Mouse (Mus musculus): ENCODE data around the gene Synpo2l.

DNA sequence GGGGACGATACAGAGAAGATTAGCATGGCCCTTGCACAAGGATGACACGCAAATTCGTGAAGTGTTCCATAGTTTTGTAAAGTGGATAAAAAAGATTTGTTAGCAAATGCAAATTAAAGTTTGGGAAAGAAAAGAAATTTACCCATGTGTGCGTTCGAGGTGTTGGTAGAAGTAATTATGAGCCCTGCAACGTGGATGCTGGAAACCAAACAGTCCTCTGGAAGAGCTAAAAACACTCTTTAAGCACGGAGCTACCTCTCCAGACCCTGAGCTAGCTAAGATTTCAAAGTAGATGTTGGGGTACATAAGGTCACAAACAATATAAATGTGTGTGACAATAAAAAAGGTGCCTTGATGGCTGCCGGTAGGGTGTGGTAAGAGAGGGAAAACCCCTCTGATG lies 33.4 kb upstream of the Synpo2l start:
- no peak for TF ChIP-seq POLR2A (IDR thresholded peaks at IDR 0.05; ENCODE audit: extremely low read depth, insufficient read depth, low read length)
- no peak for TF ChIP-seq CTCF (IDR thresholded peaks at IDR 0.05; ENCODE audit: extremely low read depth, insufficient read depth, low read length)
